Comparison of ENCODE assay signal across 7 mouse cellular contexts in the genomic region with DNA sequence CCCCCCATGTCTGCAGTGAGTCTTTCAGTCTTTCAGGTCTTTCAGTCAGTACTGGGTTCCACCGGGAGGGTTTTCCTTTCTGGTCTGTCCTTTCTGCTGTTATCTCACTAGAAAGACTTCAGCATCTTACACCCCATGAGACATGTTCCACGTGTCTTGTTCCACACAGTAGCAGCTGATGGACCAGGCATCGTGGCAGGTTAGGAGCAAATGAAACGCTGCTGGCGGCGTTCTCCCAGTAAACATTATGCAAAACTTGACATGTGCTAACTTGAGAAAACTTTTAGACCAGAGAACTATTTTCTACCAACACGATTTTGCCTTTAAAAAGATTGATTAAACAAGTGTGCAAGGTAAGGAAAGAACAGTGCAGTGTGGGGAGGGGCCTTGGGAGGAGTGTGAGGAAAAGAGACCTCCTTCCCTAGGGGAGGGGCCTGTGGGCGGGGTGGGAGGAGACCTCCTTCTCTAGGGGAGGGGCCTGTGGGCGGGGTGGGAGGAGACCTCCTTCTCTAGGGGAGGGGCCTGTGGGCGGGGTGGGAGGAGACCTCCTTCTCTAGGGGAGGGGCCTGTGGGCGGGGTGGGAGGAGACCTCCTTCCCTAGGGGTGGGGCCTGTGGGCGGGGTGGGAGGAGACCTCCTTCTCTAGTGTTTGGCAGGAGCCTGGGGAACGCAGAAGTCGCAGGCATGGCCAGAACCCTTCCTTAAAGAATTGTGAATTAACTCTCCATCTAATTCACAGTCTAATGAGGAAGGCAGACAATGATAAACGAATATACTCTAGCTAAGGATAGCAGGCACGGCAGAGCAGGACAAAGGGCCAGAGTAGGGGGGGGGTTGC.
DNase-seq lines count a peak whose midpoint lies in the region; ATAC-seq lines count a peak whose summit lies in the region.

No protein-coding gene starts in this region.

- H3K4me3 ChIP-seq in lung, embryonic 16.5 days (ENCODE audit: low read length), result peak overlapping the region; percentile 46

- no peaks in the 10 kb centered on the region for H3K36me3 ChIP-seq in lung, embryonic 16.5 days (ENCODE audit: control insufficient read depth, insufficient read depth, low read length)

- H3K9me3 ChIP-seq in lung, embryonic 16.5 days (ENCODE audit: control insufficient read depth, low read length), result no peaks in the 10 kb centered on the region

- 1% methylated on average over 13 of the region's 16 CpGs for WGBS in lung, embryonic 16.5 days

- H3K27ac ChIP-seq in lung, embryonic 16.5 days (ENCODE audit: low read length), result peak overlapping the region; percentile 51

- DNase-seq in MN1 (ENCODE audit: low spot score), result peak; percentile 63
- DNase-seq in brain, adult 2 months (ENCODE audit: low read depth, low spot score), result peak; percentile 50
- DNase-seq in kidney, adult 18-20 months, result peak; percentile 52
- DNase-seq in retina, embryonic 14.5 days (ENCODE audit: low spot score), result peak; percentile 68
- DNase-seq in cerebellum, adult 18-20 months, result no peak

- ATAC-seq in granulocyte monocyte progenitor cell, adult 5-6 weeks (replicated peaks; ENCODE audit: poor library complexity, severe bottlenecking), result peak; percentile 52
- peak; percentile 80 for ATAC-seq in lung, embryonic 16.5 days (ENCODE audit: low read depth)

- peaks cover 17% of the 10 kb centered on the region for H3K4me1 ChIP-seq in lung, embryonic 16.5 days (replicated peaks; ENCODE audit: control insufficient read depth, insufficient read depth, low read length)

- H3K4me2 ChIP-seq in lung, embryonic 16.5 days (ENCODE audit: low read depth, low read length), result peak overlapping the region; percentile 83

- H3K27me3 ChIP-seq in lung, embryonic 16.5 days (ENCODE audit: control insufficient read depth, insufficient read depth, low read depth, low read length), result no peaks in the 10 kb centered on the region

- H3K9ac ChIP-seq in lung, embryonic 16.5 days (ENCODE audit: low read length), result peak overlapping the region; percentile 55

Comparison
In these comparisons a context has a peak if more than half of its experiments do, and no peak if none do; other contexts are left out.
1. DNase-seq: peak in MN1 (single experiment), brain, adult 2 months (single experiment), kidney, adult 18-20 months (single experiment) and retina, embryonic 14.5 days (single experiment); none in cerebellum, adult 18-20 months (0 of 2).